Mouse (Mus musculus) kidney, adult 2 months (tissue): ENCODE data around the gene Mtmr4. TPM values are rescaled to one million over a fixed set of nuclear protein-coding genes. Genes with fewer than 3 reads are reported as not detected.
A peak's percentile ranks its signal among the peaks of the same experiment; 100 is the strongest.

ENCODE experiments used
- DNase-seq: peaks from one replicate; pipeline ENCODE4 v3.0.0; 2021
- H3K27ac ChIP-seq: fragments of 200-500 bp; 2 replicates; pipeline ENCODE4 v1.5.1; 2012; ENCODE audit warnings: low read depth, low read length, control low read depth, inconsistent platforms; ENCODE audit not compliant: insufficient read depth
- H3K27me3 ChIP-seq: fragments of 200-500 bp; replicated peaks from 2 replicates; pipeline ENCODE4 v1.6.1; 2012; ENCODE audit warnings: mild to moderate bottlenecking, moderate library complexity, low read length, inconsistent platforms; ENCODE audit not compliant: control insufficient read depth, insufficient read depth
- H3K36me3 ChIP-seq: fragments of 200-500 bp; 2 replicates; pipeline ENCODE4 v1.6.1; 2012; ENCODE audit warnings: mild to moderate bottlenecking, moderate library complexity, low read length, inconsistent platforms; ENCODE audit not compliant: control insufficient read depth, insufficient read depth
- H3K4me1 ChIP-seq: fragments of 200-500 bp; 2 replicates; pipeline ENCODE4 v1.6.1; 2011; ENCODE audit warnings: low read length; ENCODE audit not compliant: control insufficient read depth, insufficient read depth
- H3K4me3 ChIP-seq: fragments of 200-500 bp; 2 replicates; pipeline ENCODE4 v1.5.1; 2011; ENCODE audit warnings: mild to moderate bottlenecking, low read depth, low read length, control low read depth; ENCODE audit not compliant: insufficient read depth
- CTCF ChIP-seq: fragments of 200-500 bp; conservative IDR thresholded peaks from 2 replicates; pipeline ENCODE4 v1.5.1; 2011; ENCODE audit warnings: low read depth, mild to moderate bottlenecking, control low read depth, low read length, moderate library complexity, mixed read lengths; ENCODE audit not compliant: insufficient read depth, insufficient read length
- POLR2A ChIP-seq: fragments of 200-500 bp; IDR thresholded peaks from one replicate; pipeline ENCODE4 v1.6.1; 2011; ENCODE audit warnings: low read depth, low read length, control low read depth
- WGBS: fragments of 180-500 bp; shearing (Covaris S2); methylation state at CpG from one replicate; pipeline ENCODE4 v1.1.7; 2018; 5-methylcytosine and 5-hydroxymethylcytosine counted together
- polyA plus RNA-seq: library from polyadenylated mRNA; depleted of rRNA; stranded (reverse); fragments of >200 nt; gene quantifications from 2 replicates; pipeline ENCODE4 v1.2.3, GENCODE M21; 2012

The Mtmr4 gene
- polyA plus RNA-seq, 1 experiment: 26.0 TPM

- H3K4me3 ChIP-seq: peak overlapping the region; percentile 70
- peak overlapping the region; percentile 89 for H3K27ac ChIP-seq
- WGBS: 19% methylated on average over 13 of the region's 13 CpGs
- H3K36me3 ChIP-seq: no peaks in the 10 kb centered on the region
- no peaks in the 10 kb centered on the region for H3K27me3 ChIP-seq
- H3K4me1 ChIP-seq: peaks cover 22% of the 10 kb centered on the region; the same call in 1 of the 2 replicates
- TF ChIP-seq POLR2A (no peak), CTCF (no peak)
- peak; percentile 87 for DNase-seq
Observed at GRCm38 (mm10) chr11:87592713-87593598, 994 bp downstream of the Mtmr4 start.

GRCm38 (mm10) chr11:87595327-87595841, 3.4 kb downstream of the Mtmr4 start:
- TF ChIP-seq CTCF (no peak), POLR2A (no peak)
- DNase-seq: peak; percentile 94
- peaks cover 22% of the 10 kb centered on the region; the same call in 1 of the 2 replicates for H3K4me1 ChIP-seq
- H3K4me3 ChIP-seq: peak overlapping the region; percentile 40
- peak overlapping the region; percentile 44 for H3K27ac ChIP-seq
- 2% methylated on average over 37 of the region's 37 CpGs for WGBS
- H3K27me3 ChIP-seq: no peaks in the 10 kb centered on the region
- H3K36me3 ChIP-seq: peaks cover under 1% of the 10 kb centered on the region; the same call in 1 of the 2 replicates

- DNase-seq: no peak
- TF ChIP-seq CTCF (no peak), POLR2A (no peak)
- Histone ChIP-seq H3K27ac (no peak overlapping the region), H3K4me3 (peak overlapping the region; percentile 34), H3K4me1 (peaks cover 22% of the 10 kb centered on the region; the same call in 1 of the 2 replicates), H3K27me3 (no peaks in the 10 kb centered on the region), H3K36me3 (peaks cover 2% of the 10 kb centered on the region)
- WGBS: 23% methylated on average over 7 of the region's 7 CpGs
Observed at GRCm38 (mm10) chr11:87595976-87596375, 4.0 kb downstream of the Mtmr4 start.

- Histone ChIP-seq H3K27ac (no peak overlapping the region), H3K36me3 (peaks cover 3% of the 10 kb centered on the region), H3K4me1 (peaks cover 22% of the 10 kb centered on the region; the same call in 1 of the 2 replicates), H3K4me3 (no peak overlapping the region), H3K27me3 (no peaks in the 10 kb centered on the region)
- WGBS: 54% methylated on average over 2 of the region's 2 CpGs
- no peak for DNase-seq
- no peak for TF ChIP-seq CTCF
- TF ChIP-seq POLR2A: no peak
Observed at GRCm38 (mm10) chr11:87596492-87596891, 4.5 kb downstream of the Mtmr4 start.

- H3K4me3 ChIP-seq: no peak overlapping the region
- TF ChIP-seq CTCF: no peak
- TF ChIP-seq POLR2A: no peak
- no peaks in the 10 kb centered on the region for H3K27me3 ChIP-seq
- no peak for DNase-seq
- H3K4me1 ChIP-seq: peaks cover 22% of the 10 kb centered on the region; the same call in 1 of the 2 replicates
- no peak overlapping the region for H3K27ac ChIP-seq
- peaks cover 3% of the 10 kb centered on the region for H3K36me3 ChIP-seq
Observed at GRCm38 (mm10) chr11:87597061-87597460, 5.1 kb downstream of the Mtmr4 start.

- H3K4me3 ChIP-seq: no peak overlapping the region
- H3K4me1 ChIP-seq: peaks cover 7% of the 10 kb centered on the region; the same call in 1 of the 2 replicates
- WGBS: 81% methylated on average over 13 of the region's 13 CpGs
- H3K27ac ChIP-seq: no peak overlapping the region
- no peak for TF ChIP-seq POLR2A
- H3K36me3 ChIP-seq: peaks cover 3% of the 10 kb centered on the region
- DNase-seq: peak; percentile 56
- H3K27me3 ChIP-seq: no peaks in the 10 kb centered on the region
Observed at GRCm38 (mm10) chr11:87599395-87600089, 7.6 kb downstream of the Mtmr4 start.

- H3K4me1 ChIP-seq: peaks cover 5% of the 10 kb centered on the region; the same call in 1 of the 2 replicates
- TF ChIP-seq POLR2A (no peak), CTCF (no peak)
- H3K36me3 ChIP-seq: peaks cover 3% of the 10 kb centered on the region
- no peak for DNase-seq
- H3K4me3 ChIP-seq: no peak overlapping the region
- 92% methylated on average over 10 of the region's 10 CpGs for WGBS
- H3K27me3 ChIP-seq: no peaks in the 10 kb centered on the region
- H3K27ac ChIP-seq: no peak overlapping the region
Observed at GRCm38 (mm10) chr11:87600322-87600853, 8.4 kb downstream of the Mtmr4 start.
